Mouse (Mus musculus) midbrain, embryonic 16.5 days (tissue): ENCODE measurements at regions not wholly inside any gene's neighbourhood (a gene's known extent, or its start where the extent isn't known, plus 50 kb on each side); places are given as distances from the start of the nearest gene placed in this dataset.

ENCODE experiments used
- ATAC-seq: fragments of 200-750 bp; cut with Nextera tagmentation; 2 replicates; pipeline ENCODE4 v1.8.0; 2017; ENCODE audit warnings: moderate TSS enrichment
- H3K27ac ChIP-seq: fragments of 300-500 bp; sonication (generic); 2 replicates; pipeline ENCODE4 v1.5.1; 2014; ENCODE audit warnings: mild to moderate bottlenecking, low read length, mixed read lengths
- H3K27me3 ChIP-seq: fragments of 300-500 bp; sonication (generic); 2 replicates; pipeline ENCODE4 v1.6.1; 2014; ENCODE audit warnings: low read depth, low read length, mixed read lengths; ENCODE audit not compliant: control insufficient read depth, insufficient read depth
- H3K36me3 ChIP-seq: fragments of 300-500 bp; sonication (generic); 2 replicates; pipeline ENCODE4 v1.6.1; 2014; ENCODE audit warnings: mild to moderate bottlenecking, low read length, moderate library complexity, mixed read lengths; ENCODE audit not compliant: control insufficient read depth, insufficient read depth
- H3K4me1 ChIP-seq: fragments of 300-500 bp; sonication (generic); 2 replicates; pipeline ENCODE4 v1.6.1; 2014; ENCODE audit warnings: mild to moderate bottlenecking, low read length, mixed read lengths; ENCODE audit not compliant: control insufficient read depth, insufficient read depth
- H3K4me2 ChIP-seq: fragments of 300-500 bp; sonication (generic); 2 replicates; pipeline ENCODE4 v1.6.1; 2014; ENCODE audit warnings: mild to moderate bottlenecking, low read length, mixed read lengths
- H3K4me3 ChIP-seq: fragments of 300-500 bp; sonication (generic); 2 replicates; pipeline ENCODE4 v1.5.1; 2014; ENCODE audit warnings: low read depth, mild to moderate bottlenecking, low read length, moderate library complexity, mixed read lengths
- H3K9ac ChIP-seq: fragments of 300-500 bp; sonication (generic); 2 replicates; pipeline ENCODE4 v1.6.1; 2014; ENCODE audit warnings: low read depth, low read length, mixed read lengths
- H3K9me3 ChIP-seq: fragments of 300-500 bp; sonication (generic); replicated peaks from 2 replicates; pipeline ENCODE4 v1.6.1; 2014; ENCODE audit warnings: mild to moderate bottlenecking, low read length, mixed read lengths; ENCODE audit not compliant: control insufficient read depth, poor library complexity, severe bottlenecking
- WGBS: fragments of 180-500 bp; shearing (Covaris S2); extraction: QIAGEN DNeasy Blood & Tissue Kit; methylation state at CpG from one replicate; pipeline ENCODE4 v1.1.7; 2014; 5-methylcytosine and 5-hydroxymethylcytosine counted together

GRCm38 (mm10) chr5:106051026-106051425 lies 174.7 kb downstream of the Zfp326 start:
- no peak overlapping the region for H3K4me3 ChIP-seq
- no peak overlapping the region for H3K9ac ChIP-seq
- H3K27ac ChIP-seq: no peak overlapping the region
- 0 out of 2 replicates have a peak, but pooled peaks cover 3% of the 10 kb centered on the region for H3K4me1 ChIP-seq
- no peak for ATAC-seq
- H3K27me3 ChIP-seq: no peaks in the 10 kb centered on the region
- H3K4me2 ChIP-seq: no peak overlapping the region
- no peaks in the 10 kb centered on the region for H3K36me3 ChIP-seq
- H3K9me3 ChIP-seq: no peaks in the 10 kb centered on the region
- 93% methylated on average over 8 of the region's 8 CpGs for WGBS

DNA sequence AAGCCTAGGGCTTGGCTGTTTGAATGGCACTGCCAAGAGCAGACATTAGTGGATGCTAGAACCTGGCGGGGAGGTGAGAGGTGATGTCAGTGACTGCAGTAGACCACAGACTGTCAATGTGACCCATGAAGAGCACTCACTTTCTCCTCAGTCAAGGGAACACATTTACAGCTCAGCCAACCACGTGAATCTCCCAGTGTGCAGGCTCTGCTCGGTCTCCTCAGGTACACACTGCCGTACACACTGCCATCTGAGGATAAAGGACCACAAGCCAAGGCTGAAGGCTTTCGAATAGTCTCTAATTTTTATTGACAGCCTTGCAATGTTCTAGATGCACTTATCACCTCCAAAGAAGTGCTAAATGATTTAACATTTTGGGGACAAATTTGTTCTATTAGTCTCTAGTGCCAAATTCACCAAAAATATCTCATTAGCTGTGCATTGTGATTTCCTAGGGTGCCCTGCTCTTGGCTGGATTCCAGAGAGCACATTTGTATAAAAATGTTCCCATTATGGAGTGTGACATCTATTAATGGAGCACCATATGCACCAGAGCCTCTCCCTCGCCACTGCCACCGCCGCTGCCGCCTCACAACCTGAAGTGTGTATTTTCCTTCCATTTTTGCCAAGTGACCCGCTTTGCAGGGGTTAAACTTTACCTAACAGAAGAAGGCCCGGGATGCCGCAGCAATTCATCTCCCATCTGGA lies 168.7 kb downstream of the Zfp326 start:
- no peaks in the 10 kb centered on the region for H3K4me1 ChIP-seq
- H3K27me3 ChIP-seq: no peaks in the 10 kb centered on the region
- H3K36me3 ChIP-seq: no peaks in the 10 kb centered on the region
- no peak overlapping the region for H3K9ac ChIP-seq
- no peaks in the 10 kb centered on the region for H3K9me3 ChIP-seq
- no peak for ATAC-seq
- H3K27ac ChIP-seq: no peak overlapping the region
- 59% methylated on average over 12 of the region's 12 CpGs for WGBS
- H3K4me2 ChIP-seq: no peak overlapping the region
- no peak overlapping the region for H3K4me3 ChIP-seq

- 93% methylated on average over 18 of the region's 18 CpGs for WGBS
- no peak for ATAC-seq
Observed at GRCm38 (mm10) chr5:106038321-106038720, 162.0 kb downstream of the Zfp326 start.

GRCm38 (mm10) chr5:106036176-106036575 lies 159.8 kb downstream of the Zfp326 start:
- Histone ChIP-seq H3K27me3 (no peaks in the 10 kb centered on the region), H3K4me1 (peaks cover 5% of the 10 kb centered on the region), H3K4me2 (no peak overlapping the region), H3K9me3 (no peaks in the 10 kb centered on the region), H3K27ac (no peak overlapping the region), H3K4me3 (no peak overlapping the region), H3K9ac (no peak overlapping the region), H3K36me3 (no peaks in the 10 kb centered on the region)
- 22% methylated on average over 6 of the region's 6 CpGs for WGBS
- ATAC-seq: no peak

More at GRCm38 (mm10) chr5:106038321-106038720, 162.0 kb downstream of the Zfp326 start:
- Histone ChIP-seq H3K4me1 (peaks cover 5% of the 10 kb centered on the region), H3K36me3 (no peaks in the 10 kb centered on the region), H3K4me3 (no peak overlapping the region), H3K27ac (no peak overlapping the region), H3K4me2 (no peak overlapping the region), H3K27me3 (no peaks in the 10 kb centered on the region), H3K9ac (no peak overlapping the region), H3K9me3 (no peaks in the 10 kb centered on the region)

GRCm38 (mm10) chr5:106032956-106033355 lies 156.6 kb downstream of the Zfp326 start:
- peaks cover 5% of the 10 kb centered on the region for H3K4me1 ChIP-seq
- no peaks in the 10 kb centered on the region for H3K9me3 ChIP-seq
- no peaks in the 10 kb centered on the region for H3K36me3 ChIP-seq
- H3K9ac ChIP-seq: no peak overlapping the region
- no peak overlapping the region for H3K4me2 ChIP-seq
- H3K27me3 ChIP-seq: no peaks in the 10 kb centered on the region
- no peak for ATAC-seq
- H3K4me3 ChIP-seq: no peak overlapping the region
- no peak overlapping the region for H3K27ac ChIP-seq
- WGBS: 82% methylated on average over 4 of the region's 4 CpGs

GRCm38 (mm10) chr5:106026861-106027260 lies 150.5 kb downstream of the Zfp326 start:
- no peaks in the 10 kb centered on the region for H3K27me3 ChIP-seq
- H3K4me1 ChIP-seq: no peaks in the 10 kb centered on the region
- H3K9ac ChIP-seq: no peak overlapping the region
- no peak overlapping the region for H3K27ac ChIP-seq
- no peak for ATAC-seq
- H3K4me3 ChIP-seq: no peak overlapping the region
- WGBS: 47% methylated on average over 2 of the region's 2 CpGs
- H3K4me2 ChIP-seq: no peak overlapping the region
- H3K9me3 ChIP-seq: no peaks in the 10 kb centered on the region
- H3K36me3 ChIP-seq: no peaks in the 10 kb centered on the region

- 34% methylated on average over 16 of the region's 16 CpGs for WGBS
Observed at GRCm38 (mm10) chr5:106004292-106004917, 128.0 kb downstream of the Zfp326 start.

DNA sequence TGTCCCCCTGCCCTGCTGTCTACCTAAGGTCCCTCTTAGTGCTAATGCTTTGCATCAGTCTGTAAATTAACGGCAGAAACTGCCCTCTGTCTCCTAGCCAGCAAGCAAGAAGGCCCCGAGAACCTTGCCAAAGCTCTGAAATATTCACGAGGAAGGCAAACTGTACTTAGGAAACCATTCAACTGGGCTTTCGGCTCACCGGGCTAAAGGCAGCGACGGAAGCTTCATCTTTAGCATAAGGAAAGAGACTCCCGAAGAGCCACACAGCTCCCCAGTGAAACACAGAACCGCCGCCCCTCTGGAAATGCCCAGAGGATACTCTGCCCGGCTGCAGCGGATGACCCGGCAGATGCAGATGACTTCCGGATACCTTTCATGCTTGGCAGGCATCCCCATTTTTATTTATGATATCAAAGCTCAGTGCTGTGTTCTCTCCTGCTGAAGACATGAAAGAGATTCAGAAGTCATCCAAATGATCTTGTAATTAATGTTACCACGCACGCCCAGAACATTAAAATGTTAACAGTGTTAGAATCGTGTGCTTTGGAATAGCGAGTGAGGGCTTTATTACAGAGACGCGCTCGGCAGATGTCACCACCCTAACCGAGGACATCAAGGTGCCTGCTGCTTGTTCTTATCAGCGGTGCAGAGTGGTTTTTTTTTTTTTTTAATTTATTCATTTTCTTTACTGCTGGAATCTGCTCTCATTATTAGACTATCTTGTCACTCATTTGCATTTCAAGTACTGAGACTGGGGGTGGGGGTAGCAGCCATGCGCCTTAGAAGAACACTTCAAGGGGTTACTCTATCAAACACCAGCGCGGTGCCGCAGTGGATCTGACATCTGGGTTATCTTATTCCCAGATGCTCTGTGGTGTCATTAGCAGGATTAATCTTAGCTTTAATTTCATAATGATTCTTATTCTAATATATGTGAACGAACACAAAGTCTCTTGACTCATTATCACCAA lies 127.2 kb downstream of the Zfp326 start:
- ATAC-seq: peak; percentile 79
- Histone ChIP-seq H3K36me3 (no peaks in the 10 kb centered on the region), H3K27ac (peak overlapping the region; percentile 3), H3K9ac (peak overlapping the region; percentile 2; the same call in 1 of the 2 replicates), H3K4me2 (peak overlapping the region; percentile 49), H3K9me3 (no peaks in the 10 kb centered on the region), H3K4me1 (peaks cover 12% of the 10 kb centered on the region), H3K27me3 (no peaks in the 10 kb centered on the region), H3K4me3 (peak overlapping the region; percentile 12)
- 24% methylated on average over 28 of the region's 28 CpGs for WGBS

More at GRCm38 (mm10) chr5:106004292-106004917, 128.0 kb downstream of the Zfp326 start:
- Histone ChIP-seq H3K4me2 (peak overlapping the region; percentile 49), H3K27me3 (no peaks in the 10 kb centered on the region), H3K9ac (no peak overlapping the region), H3K27ac (0 out of 2 replicates have a peak overlapping the region, but pooled peaks have one; percentile 25), H3K36me3 (no peaks in the 10 kb centered on the region), H3K9me3 (no peaks in the 10 kb centered on the region), H3K4me3 (no peak overlapping the region), H3K4me1 (peaks cover 12% of the 10 kb centered on the region)
- no peak for ATAC-seq
